Mouse (Mus musculus) CH12.LX (cell line): ENCODE measurements around the gene Serpina6.

Experiments used
- BHLHE40 ChIP-seq: IDR thresholded peaks from 2 replicates; pipeline ENCODE4 v1.6.1; 2011; ENCODE audit warnings: mild to moderate bottlenecking, low read depth, low read length, improper control_type of control experiment
- CTCF ChIP-seq, 2 experiments: IDR thresholded peaks in 1 of 2; conservative IDR thresholded peaks in 1 of 2; 2 replicates each; pipeline ENCODE4 v1.5.1; 2011 to 2012; ENCODE audit warnings: low read depth in 2 of 2, low read length in 2 of 2, improper control_type of control experiment in 1 of 2, inconsistent platforms in 1 of 2, mild to moderate bottlenecking in 1 of 2, moderate library complexity in 1 of 2
- EP300 ChIP-seq: IDR thresholded peaks from 2 replicates; pipeline ENCODE4 v1.6.1; 2011; ENCODE audit warnings: low read length, improper control_type of control experiment
- MXI1 ChIP-seq: IDR thresholded peaks from 2 replicates; pipeline ENCODE4 v1.6.1; 2011; ENCODE audit warnings: mild to moderate bottlenecking, low read depth, low read length, improper control_type of control experiment
- TCF12 ChIP-seq: IDR thresholded peaks from 2 replicates; pipeline ENCODE4 v1.6.1; 2014; ENCODE audit warnings: low read depth, mild to moderate bottlenecking, inconsistent platforms, low read length, improper control_type of control experiment
- USF1 ChIP-seq: IDR thresholded peaks from 2 replicates; pipeline ENCODE4 v1.6.1; 2014; ENCODE audit warnings: low read depth, mild to moderate bottlenecking, inconsistent platforms, low read length, improper control_type of control experiment

GRCm38 (mm10) chr12:103659171-103659570, 2.2 kb upstream of the Serpina6 start:
- TF ChIP-seq TCF12, result no peak
- no peak for TF ChIP-seq CTCF (conservative IDR thresholded peaks at IDR 0.05 in 1 of 2, IDR thresholded peaks at IDR 0.05 in 1 of 2; ENCODE audit: low read depth in 2 of 2, low read length in 2 of 2)
- TF ChIP-seq EP300, result no peak
- no peak for TF ChIP-seq BHLHE40
- TF ChIP-seq USF1, result no peak
- TF ChIP-seq MXI1, result no peak
